Mouse (Mus musculus): ENCODE data around the gene Foxe1.

Foxe1 gene

DNA sequence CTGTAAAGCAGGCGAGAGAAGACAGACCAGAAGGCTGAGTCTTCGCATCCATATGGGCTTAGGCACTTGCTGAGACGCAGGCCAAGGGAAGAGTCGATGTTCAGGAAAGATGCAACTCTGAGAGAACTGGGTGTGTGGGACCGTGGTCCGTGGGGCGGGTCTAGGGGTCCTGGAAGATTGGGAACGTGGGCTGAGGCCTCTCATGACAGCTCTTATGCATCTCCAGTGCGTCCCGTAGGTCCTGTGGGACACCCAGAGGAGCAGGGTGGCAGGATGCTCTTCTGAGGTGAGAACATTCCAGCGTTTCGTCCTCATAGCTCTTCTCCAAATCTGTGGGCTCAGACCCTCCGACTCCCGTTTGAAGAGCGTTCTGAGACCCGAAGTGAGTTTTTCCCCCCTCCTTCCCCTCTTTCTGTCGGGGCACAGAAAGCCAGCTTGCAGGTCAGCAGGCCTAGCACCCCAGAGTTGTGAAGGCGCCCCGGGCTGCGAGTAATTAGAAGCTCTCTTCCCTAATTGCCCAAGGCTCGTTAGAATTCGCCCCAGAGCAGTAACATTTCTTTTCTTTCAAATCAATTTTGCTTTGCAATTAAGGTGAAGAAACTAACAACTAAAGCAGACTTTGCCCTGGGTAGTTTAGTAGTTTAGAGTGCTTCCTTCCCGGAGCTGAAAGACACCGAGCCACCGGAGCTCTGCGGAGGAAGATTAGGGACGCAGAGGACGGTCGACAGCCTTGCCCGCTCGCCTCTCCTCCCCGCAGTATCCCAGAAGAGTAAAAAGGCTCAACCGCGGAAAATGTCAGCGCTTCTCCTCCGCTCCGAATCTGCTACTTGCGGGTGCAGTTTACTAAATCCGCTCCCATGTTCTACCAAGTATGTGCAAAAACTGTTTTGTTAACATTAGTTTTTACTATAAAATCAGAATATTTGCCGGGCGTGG, 4.4 kb downstream of the Foxe1 start:
- no peak for DNase-seq (ENCODE audit: low spot score)

GRCm38 (mm10) chr4:46348897-46349296, 5.5 kb downstream of the Foxe1 start:
- no peak for DNase-seq (ENCODE audit: low spot score)

- no peak for DNase-seq (ENCODE audit: low spot score)
Observed at GRCm38 (mm10) chr4:46349530-46349929, 6.1 kb downstream of the Foxe1 start.

DNA sequence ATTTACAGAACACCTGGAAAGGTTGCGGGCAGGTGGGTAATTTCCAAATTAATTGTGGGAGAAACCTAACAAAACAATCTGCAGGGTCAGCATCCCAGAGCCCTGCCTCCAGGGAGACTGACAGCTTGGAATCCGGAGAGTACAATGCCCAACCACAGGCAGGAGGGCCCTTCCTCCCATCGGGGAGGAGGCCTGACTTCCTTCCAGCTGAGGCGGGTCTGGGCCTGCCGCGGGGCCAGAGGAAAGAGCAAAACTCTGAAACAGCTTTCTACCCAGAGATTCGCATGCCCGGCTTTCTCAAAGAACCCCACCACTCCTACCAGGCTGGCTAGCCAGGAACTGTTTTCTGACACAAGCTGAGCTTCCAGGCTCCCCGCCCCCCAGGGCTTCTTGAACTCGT, 9.6 kb downstream of the Foxe1 start:
- no peak for DNase-seq (ENCODE audit: low spot score)

DNA sequence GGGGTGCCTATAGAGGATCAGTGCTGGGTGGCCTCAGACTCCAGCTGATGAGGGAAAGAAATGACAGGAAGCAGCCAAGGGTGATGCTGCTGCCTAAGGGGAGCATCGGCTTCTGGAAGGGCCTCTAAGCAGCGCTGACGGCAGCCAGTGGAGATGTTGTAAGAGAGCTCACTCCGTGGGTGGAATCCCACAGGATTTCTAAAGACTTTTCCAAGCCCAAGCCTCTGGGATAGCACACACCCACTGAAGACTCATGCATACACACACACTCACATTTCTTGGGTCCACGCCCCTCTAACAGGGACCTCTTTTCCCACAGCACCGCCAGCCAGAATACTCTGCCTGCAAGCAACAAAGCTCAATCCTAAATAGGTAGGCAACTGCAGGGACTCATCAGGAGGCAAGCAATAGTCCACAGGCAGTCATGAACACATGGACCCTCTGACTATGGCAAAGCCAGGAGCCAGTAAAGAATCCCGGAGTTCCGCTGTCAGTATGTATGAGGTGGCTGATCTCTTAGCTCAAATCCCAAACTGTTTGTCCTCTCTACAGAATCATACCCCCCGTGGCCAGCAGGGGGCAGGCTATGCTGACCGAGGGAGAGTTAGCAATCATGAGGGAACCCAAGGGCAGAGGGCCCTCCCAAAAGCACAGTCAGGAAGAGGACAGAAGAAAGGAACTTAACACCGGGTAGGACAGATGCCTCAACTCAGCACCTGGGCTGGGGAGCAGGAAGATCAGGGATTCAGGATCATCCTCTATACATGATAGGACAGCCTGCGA, 13.1 kb downstream of the Foxe1 start:
- peak; percentile 28 for DNase-seq (ENCODE audit: low spot score)

DNA sequence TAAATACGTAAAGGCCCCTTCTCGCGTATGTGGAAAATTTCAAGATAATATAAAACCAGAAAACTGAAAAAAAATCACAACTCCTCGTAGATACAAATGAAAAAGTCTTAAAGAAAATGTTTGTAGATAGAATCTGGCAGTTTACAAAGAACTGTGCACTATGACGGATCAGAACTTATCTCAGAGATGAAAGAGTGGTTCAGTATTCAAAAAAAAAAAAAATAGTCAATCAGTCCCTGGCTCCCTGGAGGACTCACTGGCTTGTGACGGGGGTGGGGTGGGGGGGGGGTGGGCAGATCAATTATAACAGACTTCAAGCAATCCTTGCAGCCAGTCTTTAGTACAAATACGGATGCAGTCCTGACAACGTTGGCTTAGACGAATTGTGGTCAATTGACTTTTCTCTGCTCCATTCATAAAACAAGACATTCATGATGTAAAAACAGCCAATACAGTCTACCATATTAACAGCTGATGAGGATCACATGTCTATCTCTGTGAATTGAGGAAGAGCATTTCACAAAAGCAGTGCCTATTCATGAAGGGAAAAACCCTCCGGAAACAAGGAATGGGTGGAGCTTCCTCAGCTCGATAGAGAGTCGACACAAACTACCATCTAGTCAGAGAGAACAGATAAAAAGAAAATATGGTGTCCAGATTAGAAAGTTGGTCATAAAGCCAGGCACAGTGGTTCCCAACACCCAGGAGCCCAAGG, 16.3 kb downstream of the Foxe1 start:
- no peak for DNase-seq (ENCODE audit: low spot score)

DNA sequence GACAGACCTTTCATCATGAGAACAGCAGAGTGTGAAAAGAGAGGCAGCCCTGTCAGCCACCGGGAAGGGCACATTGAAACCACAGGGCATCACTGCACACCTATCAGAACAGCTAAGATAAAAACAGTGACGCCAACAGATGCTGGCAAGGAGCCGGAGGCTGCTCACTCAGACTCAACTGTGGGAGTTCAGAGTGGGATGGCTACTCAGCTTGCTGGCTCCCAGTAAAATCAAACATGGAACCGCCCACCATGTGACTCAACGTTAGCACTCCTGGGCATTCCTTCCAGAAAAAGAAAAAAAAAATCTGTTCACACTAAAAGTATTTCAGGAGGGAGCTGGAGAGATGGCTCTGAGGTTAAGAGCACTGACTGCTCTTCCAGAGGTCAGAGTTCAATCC, 17.8 kb downstream of the Foxe1 start:
- DNase-seq (ENCODE audit: low spot score): no peak

GRCm38 (mm10) chr4:46364360-46364759, 21.0 kb downstream of the Foxe1 start:
- no peak for DNase-seq (ENCODE audit: low spot score)

DNA sequence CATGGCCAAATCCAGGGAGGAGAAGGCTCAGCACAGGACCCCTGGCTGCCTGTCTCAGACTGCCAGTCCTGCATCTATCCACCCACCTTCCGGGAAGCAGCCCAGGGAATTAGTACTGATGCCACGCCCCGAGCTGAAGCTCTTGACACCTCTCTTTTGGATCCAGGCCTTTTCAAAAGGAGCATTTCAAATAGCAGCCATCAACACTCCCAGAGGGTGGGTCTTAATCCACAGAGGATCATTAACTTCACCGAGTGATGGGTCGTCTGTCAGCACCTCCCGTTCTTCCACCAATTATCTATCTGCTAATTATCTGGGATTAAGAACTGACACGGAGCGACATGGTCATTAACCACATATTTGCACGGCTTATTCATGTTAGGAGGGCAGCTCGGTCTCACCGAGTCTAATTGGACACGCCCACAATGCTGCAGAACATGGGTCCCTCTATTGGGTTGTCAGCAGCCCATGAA, 24.1 kb downstream of the Foxe1 start:
- no peak for DNase-seq (ENCODE audit: low spot score)

GRCm38 (mm10) chr4:46369070-46369469, 25.7 kb downstream of the Foxe1 start:
- no peak for DNase-seq (ENCODE audit: low spot score)

- no peak for DNase-seq (ENCODE audit: low spot score)
Observed at GRCm38 (mm10) chr4:46370406-46370805, 27.0 kb downstream of the Foxe1 start.

- no peak for DNase-seq (ENCODE audit: low spot score)
Observed at GRCm38 (mm10) chr4:46371030-46371429, 27.6 kb downstream of the Foxe1 start.

GRCm38 (mm10) chr4:46374455-46374854, 31.0 kb downstream of the Foxe1 start:
- peak; percentile 47 for DNase-seq (ENCODE audit: low spot score)

DNA sequence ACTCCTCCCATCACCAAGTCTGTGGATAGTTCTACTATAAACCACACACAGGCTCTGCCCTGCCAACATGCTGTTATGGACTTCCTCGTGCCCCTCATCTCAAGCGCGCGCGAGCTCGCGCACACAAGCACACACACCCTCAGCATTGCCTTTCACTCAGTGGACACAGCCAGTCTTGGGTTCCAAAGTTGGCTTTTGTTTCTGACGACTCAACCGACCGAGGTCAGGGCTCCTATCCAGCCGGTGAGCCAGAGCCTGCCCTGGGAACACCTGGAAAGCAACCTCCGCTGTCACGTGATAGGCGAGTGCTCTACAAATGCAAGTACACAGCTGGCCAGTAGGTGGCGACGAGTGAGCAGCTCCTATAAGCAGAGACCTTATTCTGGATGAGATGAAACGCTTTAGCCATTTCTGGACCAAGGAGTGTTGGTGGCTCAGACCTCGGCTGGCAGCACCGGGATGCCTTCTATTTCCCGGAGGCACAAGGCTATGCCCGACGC, 31.5 kb downstream of the Foxe1 start:
- DNase-seq (ENCODE audit: low spot score): peak; percentile 56

GRCm38 (mm10) chr4:46388556-46388955, 45.1 kb downstream of the Foxe1 start:
- DNase-seq (ENCODE audit: low spot score): peak; percentile 23

DNA sequence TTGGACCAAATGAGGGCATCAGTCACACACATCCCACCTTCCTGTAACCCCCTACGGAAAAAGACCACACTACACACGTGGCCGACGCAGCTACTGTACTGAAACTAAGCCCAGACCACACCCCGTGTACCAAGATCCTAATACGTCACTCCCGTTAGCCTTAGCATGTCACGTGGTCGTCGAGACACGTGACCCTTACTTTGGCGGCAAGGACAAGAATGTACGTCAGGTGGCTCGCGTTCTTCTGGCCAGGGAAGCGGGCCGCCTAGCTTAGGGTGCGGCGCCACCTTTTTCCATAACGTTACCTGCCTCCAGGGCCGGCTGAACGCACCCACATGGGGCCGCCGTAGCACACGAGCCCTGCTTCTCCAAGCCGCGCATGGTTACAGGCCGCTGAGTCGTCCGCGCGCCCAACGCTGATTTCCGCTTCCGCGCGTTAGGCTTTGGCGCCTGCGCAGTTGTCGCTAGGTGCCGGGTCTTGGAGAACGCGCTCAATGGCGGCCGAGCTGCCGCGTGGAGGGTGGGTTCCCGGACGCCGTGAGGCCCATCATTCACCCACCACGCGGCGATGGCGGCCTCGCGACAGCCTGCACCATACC, 45.7 kb downstream of the Foxe1 start, which contains the start of gene Trmo:
Gene Trmo, minus strand, starts transcription at position 425 of the 599 bp plus-strand sequence.
- DNase-seq (ENCODE audit: low spot score): peak; percentile 93

DNA sequence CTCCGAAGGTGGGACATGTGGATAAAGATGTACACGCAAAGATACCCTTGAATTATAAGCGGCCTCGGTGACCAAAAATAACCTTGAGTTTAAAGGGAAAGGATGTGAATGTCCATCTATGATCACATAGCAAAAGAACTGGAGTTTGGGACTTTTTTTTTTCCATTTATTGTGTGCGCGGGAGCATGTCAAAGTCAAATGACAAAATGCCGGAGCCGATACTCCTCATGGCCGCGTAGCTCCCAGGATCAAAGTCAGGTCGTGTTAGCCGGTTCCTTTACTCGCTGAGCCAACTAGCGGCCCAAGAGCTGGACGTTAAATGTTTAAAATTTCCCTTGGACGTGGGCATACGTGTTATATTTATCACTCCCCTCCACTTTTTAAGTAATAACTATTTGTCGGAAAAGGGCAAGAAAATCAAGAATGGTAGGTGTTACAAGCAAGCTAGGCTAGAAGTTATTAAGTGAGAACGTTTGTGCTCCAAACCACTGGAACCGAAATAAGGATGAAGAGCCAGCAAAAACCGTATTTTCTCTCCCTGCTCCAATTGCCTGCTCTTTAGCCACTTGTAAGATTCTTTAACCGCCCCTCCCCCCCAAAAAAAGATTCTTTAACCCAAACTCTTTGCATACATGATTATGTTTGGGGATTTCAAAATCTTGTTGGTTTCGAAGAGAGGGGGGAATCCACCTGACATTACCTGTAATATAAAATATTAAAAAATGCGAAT, 46.4 kb downstream of the Foxe1 start:
- DNase-seq (ENCODE audit: low spot score): peak; percentile 40

GRCm38 (mm10) chr4:46390390-46390970, 47.1 kb downstream of the Foxe1 start:
- peak; percentile 86 for DNase-seq (ENCODE audit: low spot score)

DNA sequence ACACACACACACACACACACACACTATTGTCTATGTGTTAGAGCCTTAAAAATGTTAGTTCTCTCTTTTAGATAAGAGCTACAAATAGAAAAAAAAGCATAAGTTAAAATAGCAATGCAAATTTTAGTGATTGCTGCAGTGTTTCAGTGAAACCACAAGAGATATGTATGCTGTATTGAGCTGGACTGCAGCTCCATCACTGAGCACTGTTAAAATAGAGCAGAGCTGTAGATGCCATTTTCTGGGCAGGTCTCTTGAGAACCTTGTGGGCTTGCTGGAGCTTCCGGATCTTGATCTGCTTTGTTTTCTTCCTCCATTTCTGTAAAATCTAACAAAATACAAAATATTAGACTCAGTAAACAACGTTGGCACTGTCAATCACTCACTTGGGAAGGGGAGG, 51.0 kb downstream of the Foxe1 start:
- DNase-seq (ENCODE audit: low spot score): no peak

GRCm38 (mm10) chr4:46395736-46396135, 52.3 kb downstream of the Foxe1 start:
- DNase-seq (ENCODE audit: low spot score): no peak

Measured in T-cell, adult 2 months (primary cell).